Mouse (Mus musculus) sigmoid colon, adult 10 weeks (tissue): ENCODE data around the gene Mblac2. TPM values are rescaled to one million over a fixed set of nuclear protein-coding genes. Genes with fewer than 3 reads are reported as not detected.

Experiments used
- polyA plus RNA-seq: library from polyadenylated mRNA; stranded (reverse); fragments of 350-450 nt; fragmentation: Illumina TruSeq; extraction: RNeasy Lipid Tissue Mini Kit (QIAGEN cat#74804); gene quantifications from one replicate; pipeline ENCODE4 v1.2.3, GENCODE M21; 2014; ENCODE audit warnings: low read depth, low replicate concordance

Mblac2 gene
- 18.7 TPM for polyA plus RNA-seq

GRCm38 (mm10) chr13:81710775-81711545 lies at the start of gene Mblac2, which contains the start of gene Polr3g:
Mblac2 (plus strand) TSS chr13:81711341.
Polr3g (minus strand) TSS chr13:81711013.

DNA sequence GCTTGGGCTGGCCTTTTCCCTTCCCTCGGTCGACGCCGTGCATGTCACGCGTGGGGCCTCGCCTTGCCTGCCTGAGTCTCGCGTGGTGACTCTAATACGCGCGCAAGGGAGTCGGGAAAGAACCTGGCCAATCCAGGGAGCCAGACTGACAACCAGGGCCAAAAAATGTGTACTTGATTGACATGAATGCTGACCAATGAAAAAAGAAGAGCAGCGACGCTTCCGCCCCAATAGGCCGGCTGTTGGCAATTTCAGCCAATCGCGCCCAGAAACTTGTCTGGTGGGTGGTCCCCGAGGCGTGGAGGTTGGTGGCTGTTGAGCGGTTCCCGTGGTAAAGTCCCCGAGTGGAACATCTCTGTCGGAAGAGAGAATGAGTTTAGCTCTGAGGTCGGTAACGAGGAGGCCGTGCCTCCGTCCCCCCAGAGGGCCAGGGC lies 71.8 kb downstream of the Mblac2 start, which contains the start of gene Cetn3:
Cetn3 (plus strand) TSS at position 107 of the 434 bp plus-strand sequence.

Other genes starting within 250 kb of the Mblac2 start
- gene Adgrv1, start 78.2 kb upstream of the Mblac2 start, polyA plus RNA-seq = 1.7 TPM
- 109 TPM for gene Lysmd3, start 53.7 kb upstream of the Mblac2 start, polyA plus RNA-seq
- 26.1 TPM for gene Polr3g, start 328 bp upstream of the Mblac2 start, polyA plus RNA-seq
- 259 TPM for gene Cetn3, start 71.7 kb downstream of the Mblac2 start, polyA plus RNA-seq